Mouse (Mus musculus): Measurements from ENCODE around the gene Dhcr24.

DNA sequence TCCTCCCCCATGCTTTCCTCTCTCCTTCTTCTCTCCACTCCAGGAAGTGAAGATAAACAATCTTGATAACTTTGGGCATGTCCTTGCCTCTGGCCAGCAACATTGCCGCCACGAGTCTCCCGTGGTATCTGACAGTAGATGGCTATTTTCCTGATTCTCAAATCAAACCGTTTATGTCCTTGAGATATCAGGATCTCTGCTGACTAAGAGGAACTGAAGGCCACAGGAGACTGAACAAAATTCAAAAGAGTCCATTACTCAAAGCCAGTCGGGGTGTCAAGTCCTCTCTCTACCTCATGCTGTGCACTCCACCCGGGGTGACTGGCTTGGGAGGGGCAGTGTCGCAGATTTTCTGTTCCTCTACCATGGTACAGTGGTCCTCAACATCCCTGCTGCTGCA is 26.6 kb upstream of the Dhcr24 start:
- TF ChIP-seq CTCF (IDR thresholded peaks at IDR 0.05; ENCODE audit: borderline replicate concordance, insufficient read depth, low read depth, low read length) = no peak
- no peak for TF ChIP-seq POLR2A (IDR thresholded peaks at IDR 0.05; ENCODE audit: borderline replicate concordance, insufficient read depth, low read length)
